Mouse (Mus musculus): ENCODE results near the gene Frg2f1. TPM values are rescaled to one million over a fixed set of nuclear protein-coding genes. Genes with fewer than 3 reads are reported as not detected.
A peak's percentile ranks its signal among the peaks of the same experiment; 100 is the strongest.
"Not testable (repeated sequence)": the region's sequence is repeated elsewhere in the genome, so short reads cannot be mapped to it uniquely, and the experiment has no call there.

Gene Frg2f1
- polyA plus RNA-seq, 1 experiment = 0.25 TPM

DNA sequence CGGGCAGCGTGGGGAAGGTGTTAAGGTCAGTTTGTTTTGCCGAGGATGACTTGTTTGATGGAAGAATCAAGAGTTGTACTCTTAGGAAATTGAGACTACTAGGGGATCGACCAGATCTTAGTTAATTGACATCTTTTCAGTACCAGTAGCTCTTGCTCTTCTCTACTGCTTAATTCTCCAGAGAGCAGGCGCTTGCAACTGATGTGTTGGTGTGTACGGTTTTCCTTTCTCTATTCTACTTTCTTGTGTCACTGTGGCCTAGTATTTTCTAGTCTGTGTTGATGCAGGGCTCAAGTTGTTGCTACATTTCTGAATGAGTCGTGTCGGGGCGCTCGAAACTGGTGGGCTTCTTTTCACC is 1.2 kb upstream of the Frg2f1 start:
- H3K36me3 ChIP-seq (ENCODE audit: control insufficient read depth) = no peaks in the 10 kb centered on the region
- H3K4me1 ChIP-seq (ENCODE audit: control insufficient read depth) = peaks cover 31% of the 10 kb centered on the region
- H3K9me3 ChIP-seq (ENCODE audit: control insufficient read depth, low read length) = no peaks in the 10 kb centered on the region
- no peak for TF ChIP-seq GATA1 (IDR thresholded peaks at IDR 0.05; ENCODE audit: low read length)
- H3K4me3 ChIP-seq (replicated peaks) = peak overlapping the region; percentile 94
- no peaks in the 10 kb centered on the region; the same call in 1 of the 2 replicates for H3K27me3 ChIP-seq (ENCODE audit: control insufficient read depth)

DNA sequence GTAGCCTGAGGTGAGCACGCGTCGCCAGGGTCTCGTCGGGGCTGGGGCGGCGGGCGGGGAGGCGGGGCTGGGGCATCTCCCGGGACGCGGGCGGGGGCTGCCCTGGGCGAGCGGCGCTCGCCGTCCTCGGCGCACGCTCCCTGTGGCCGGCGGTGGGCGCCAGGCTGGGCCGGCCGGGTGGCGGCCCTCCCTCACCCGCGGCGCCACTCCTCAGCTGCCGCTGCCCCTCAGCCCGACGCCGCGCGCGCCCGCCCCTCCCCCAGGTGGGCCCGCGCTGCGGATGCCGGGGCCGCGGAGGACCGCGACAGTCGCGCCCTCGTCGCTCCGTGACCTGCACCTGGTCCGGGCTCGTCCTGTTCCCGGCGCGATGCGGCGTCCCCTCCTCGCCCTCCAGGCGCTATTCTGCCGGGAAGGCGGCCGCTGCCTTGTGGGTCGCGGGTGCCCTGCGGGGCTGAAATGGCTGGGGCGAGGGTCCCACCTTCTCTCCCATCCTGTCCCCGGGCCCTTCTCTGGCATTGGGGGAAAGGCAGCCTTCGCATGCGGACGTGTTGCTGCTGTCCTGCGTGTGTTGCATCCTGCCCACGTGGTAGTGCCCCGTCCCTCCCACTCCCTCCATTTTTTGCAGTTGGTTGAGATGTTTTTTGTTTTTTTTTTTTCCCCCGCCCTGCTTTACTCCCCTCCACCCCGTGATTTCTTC is 655 bp upstream of the Frg2f1 start:
- Histone ChIP-seq H3K4me1 (ENCODE audit: control insufficient read depth) (peaks cover 31% of the 10 kb centered on the region), H3K36me3 (ENCODE audit: control insufficient read depth) (no peaks in the 10 kb centered on the region), H3K9me3 (ENCODE audit: control insufficient read depth, low read length) (no peaks in the 10 kb centered on the region), H3K4me3 (replicated peaks) (peak overlapping the region; percentile 94), H3K27me3 (ENCODE audit: control insufficient read depth) (no peaks in the 10 kb centered on the region; the same call in 1 of the 2 replicates)
- TF ChIP-seq TAL1 (IDR thresholded peaks at IDR 0.05; ENCODE audit: low read length) (no peak), GATA1 (IDR thresholded peaks at IDR 0.05; ENCODE audit: low read length) (no peak)

DNA sequence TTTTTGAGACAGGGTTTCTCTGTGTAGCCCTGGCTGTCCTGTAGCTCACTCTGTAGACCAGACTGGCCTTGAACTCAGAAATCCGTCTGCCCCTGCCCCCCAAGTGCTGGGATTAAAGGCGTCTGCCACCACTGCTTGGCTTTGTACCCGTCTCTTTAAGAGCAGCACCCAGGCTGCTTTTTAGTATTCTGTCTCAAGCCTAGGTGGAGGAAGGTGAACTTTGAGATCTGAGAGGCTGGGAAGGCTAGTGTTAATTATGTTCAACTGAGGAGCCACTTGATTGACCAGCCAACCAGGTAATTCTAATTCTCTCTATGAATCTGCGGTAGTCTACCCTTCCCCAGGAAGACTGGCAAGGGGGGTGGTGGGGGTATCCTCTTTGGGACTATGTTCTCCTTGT is 1.9 kb downstream of the Frg2f1 start:
- H3K36me3 ChIP-seq (ENCODE audit: control insufficient read depth) = no peaks in the 10 kb centered on the region
- H3K4me1 ChIP-seq (ENCODE audit: control insufficient read depth) = peaks cover 31% of the 10 kb centered on the region
- no peaks in the 10 kb centered on the region; the same call in 1 of the 2 replicates for H3K27me3 ChIP-seq (ENCODE audit: control insufficient read depth)
- no peak for TF ChIP-seq GATA1 (IDR thresholded peaks at IDR 0.05; ENCODE audit: low read length)
- no peak overlapping the region for H3K4me3 ChIP-seq (replicated peaks)
- no peaks in the 10 kb centered on the region for H3K9me3 ChIP-seq (ENCODE audit: control insufficient read depth, low read length)

DNA sequence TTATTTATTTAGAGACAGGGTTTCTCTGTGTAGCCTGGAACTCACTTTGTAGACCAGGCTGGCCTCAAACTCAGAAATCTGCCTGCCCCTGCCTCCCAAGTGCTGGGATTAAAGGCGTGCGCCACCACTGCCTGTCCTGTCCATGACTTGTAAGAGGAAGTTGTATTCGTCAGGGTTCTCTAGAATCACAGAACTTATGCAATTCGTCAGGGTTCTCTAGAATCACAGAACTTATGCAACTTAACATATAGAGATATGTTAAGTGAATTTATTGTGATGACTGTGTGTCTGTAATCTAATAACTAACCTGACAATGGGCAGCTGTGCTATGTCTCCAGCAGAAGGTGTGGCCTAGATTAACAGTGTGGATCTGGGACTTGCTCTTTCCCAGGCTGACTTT is 2.7 kb downstream of the Frg2f1 start, which contains the start of gene Foxj3:
Foxj3 (plus strand) TSS at position 390 of the 400 bp plus-strand sequence.
- not testable (repeated sequence) for H3K4me3 ChIP-seq (replicated peaks); H3K27me3 ChIP-seq (ENCODE audit: control insufficient read depth); H3K36me3 ChIP-seq (ENCODE audit: control insufficient read depth); H3K9me3 ChIP-seq (ENCODE audit: control insufficient read depth, low read length)
- H3K4me1 ChIP-seq (ENCODE audit: control insufficient read depth) = peaks cover 27% of the 10 kb centered on the region

DNA sequence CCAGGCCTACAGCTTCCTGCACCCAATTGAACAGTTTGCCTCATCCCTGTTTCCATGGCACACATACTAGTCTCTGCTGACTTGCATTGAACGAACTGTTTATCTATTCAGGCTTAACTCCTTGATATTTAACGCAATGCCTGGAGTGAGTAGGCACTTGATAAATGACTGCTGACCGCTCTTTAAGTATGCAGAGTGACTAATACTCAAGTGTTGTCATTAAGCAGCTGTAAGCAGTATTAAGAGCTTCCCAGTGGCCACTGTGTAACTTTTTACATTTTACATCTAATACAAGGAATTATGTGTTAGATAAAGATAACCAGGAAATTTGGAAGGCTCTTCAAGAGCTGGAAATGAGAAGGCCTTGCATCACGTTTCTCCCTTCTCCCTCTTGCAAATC is 4.2 kb downstream of the Frg2f1 start:
- TF ChIP-seq GATA1 (IDR thresholded peaks at IDR 0.05; ENCODE audit: low read length) (no peak), TAL1 (IDR thresholded peaks at IDR 0.05; ENCODE audit: low read length) (no peak)
- no peaks in the 10 kb centered on the region; the same call in 1 of the 2 replicates for H3K27me3 ChIP-seq (ENCODE audit: control insufficient read depth)
- no peak overlapping the region for H3K4me3 ChIP-seq (replicated peaks)
- H3K4me1 ChIP-seq (ENCODE audit: control insufficient read depth) = peaks cover 12% of the 10 kb centered on the region
- H3K36me3 ChIP-seq (ENCODE audit: control insufficient read depth) = no peaks in the 10 kb centered on the region
- H3K9me3 ChIP-seq (ENCODE audit: control insufficient read depth, low read length) = no peaks in the 10 kb centered on the region

DNA sequence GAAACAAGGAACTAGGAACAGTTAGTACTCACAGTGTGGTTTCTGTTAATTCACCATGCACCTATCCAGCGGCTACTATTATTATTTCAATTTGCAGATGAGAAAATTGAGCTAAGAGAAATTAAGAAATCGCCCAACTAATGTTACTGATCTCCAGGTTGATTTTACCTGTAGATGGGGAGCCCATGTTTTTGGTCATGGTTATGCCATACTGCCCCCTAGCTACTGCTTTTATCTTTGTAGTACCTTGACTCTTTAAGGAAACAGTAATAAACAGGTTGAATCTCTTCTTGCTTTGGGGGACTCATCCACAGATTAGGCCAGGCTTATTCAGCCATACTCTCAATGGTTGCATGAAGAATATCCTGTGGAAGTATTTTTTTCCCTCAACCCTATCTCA is 7.5 kb downstream of the Frg2f1 start:
- Histone ChIP-seq H3K9me3 (ENCODE audit: control insufficient read depth, low read length) (no peaks in the 10 kb centered on the region), H3K36me3 (ENCODE audit: control insufficient read depth) (no peaks in the 10 kb centered on the region), H3K27me3 (ENCODE audit: control insufficient read depth) (no peaks in the 10 kb centered on the region; the same call in 1 of the 2 replicates), H3K4me3 (replicated peaks) (no peak overlapping the region), H3K4me1 (ENCODE audit: control insufficient read depth) (no peaks in the 10 kb centered on the region)
- no peak for TF ChIP-seq GATA1 (IDR thresholded peaks at IDR 0.05; ENCODE audit: low read length)
- no peak for TF ChIP-seq TAL1 (IDR thresholded peaks at IDR 0.05; ENCODE audit: low read length)

DNA sequence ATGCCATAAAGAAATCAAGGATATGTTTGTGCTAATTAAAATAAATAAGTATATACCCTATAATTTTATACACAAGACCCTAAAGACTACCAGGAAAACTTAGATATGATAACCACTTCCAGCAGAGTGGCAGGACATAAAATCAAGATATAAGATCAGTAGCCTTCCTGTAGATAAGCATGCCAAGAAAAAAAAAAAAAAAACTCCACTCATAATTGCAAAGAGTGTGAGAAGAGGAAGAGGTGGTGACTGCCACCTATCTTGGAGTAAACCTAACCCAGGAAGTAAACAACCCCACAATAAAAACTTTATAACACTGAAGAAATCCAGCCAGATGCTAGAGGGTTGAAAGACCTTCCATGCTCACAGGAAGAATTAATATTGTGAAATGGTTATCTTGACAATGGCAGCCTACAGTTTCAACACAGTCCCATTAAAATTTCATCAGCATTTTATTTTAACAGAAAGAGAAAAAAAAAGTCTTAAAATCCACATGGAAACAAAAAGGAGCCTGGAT is 12.9 kb downstream of the Frg2f1 start:
- Histone ChIP-seq H3K36me3 (ENCODE audit: control insufficient read depth) (no peaks in the 10 kb centered on the region), H3K27me3 (ENCODE audit: control insufficient read depth) (no peaks in the 10 kb centered on the region), H3K4me1 (ENCODE audit: control insufficient read depth) (no peaks in the 10 kb centered on the region), H3K4me3 (replicated peaks) (no peak overlapping the region), H3K9me3 (ENCODE audit: control insufficient read depth, low read length) (no peaks in the 10 kb centered on the region)
- TF ChIP-seq TAL1 (IDR thresholded peaks at IDR 0.05; ENCODE audit: low read length) (no peak), GATA1 (IDR thresholded peaks at IDR 0.05; ENCODE audit: low read length) (no peak)

DNA sequence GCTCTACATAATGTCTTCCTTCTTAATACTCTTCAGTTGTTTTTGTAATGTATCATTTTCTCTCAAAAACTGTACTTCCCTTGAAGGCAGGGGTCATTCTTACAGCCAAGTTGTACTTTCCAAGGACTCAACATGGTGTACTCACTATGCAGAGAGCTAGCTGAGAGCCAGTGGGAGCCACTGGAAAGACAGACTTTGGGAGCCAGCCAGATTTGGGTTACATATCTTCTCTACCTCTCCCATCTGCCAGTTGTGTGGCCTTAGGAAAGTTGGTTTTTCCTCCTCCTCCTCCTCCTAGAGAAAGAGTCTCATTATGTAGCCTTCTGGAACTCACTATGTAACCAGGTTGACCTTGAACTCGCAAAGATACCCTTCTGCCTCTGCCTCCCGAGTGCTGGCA is 14.9 kb downstream of the Frg2f1 start:
- TF ChIP-seq TAL1 (IDR thresholded peaks at IDR 0.05; ENCODE audit: low read length) = no peak
- no peak for TF ChIP-seq GATA1 (IDR thresholded peaks at IDR 0.05; ENCODE audit: low read length)

DNA sequence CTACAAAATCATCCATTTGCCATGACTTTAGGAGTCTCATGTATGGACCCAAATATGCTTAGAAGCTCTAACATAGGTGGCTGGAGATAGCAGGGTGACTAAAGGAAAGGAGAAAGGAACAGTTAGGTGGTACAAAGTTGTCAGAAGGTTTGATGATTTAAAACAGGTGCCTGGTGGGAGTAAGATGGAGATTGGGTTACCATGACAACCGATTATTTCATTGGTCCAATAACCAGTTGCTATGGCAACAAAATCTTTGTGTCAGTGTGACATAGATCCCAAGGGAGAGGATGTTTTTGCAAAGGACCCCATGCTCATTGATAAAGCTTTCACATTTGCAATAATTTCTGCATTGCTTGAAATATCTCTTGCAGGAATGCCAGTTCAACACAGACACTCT is 15.3 kb downstream of the Frg2f1 start:
- no peak for TF ChIP-seq TAL1 (IDR thresholded peaks at IDR 0.05; ENCODE audit: low read length)
- TF ChIP-seq GATA1 (IDR thresholded peaks at IDR 0.05; ENCODE audit: low read length) = no peak
- Histone ChIP-seq H3K9me3 (ENCODE audit: control insufficient read depth, low read length) (no peaks in the 10 kb centered on the region), H3K27me3 (ENCODE audit: control insufficient read depth) (no peaks in the 10 kb centered on the region), H3K4me3 (replicated peaks) (no peak overlapping the region), H3K4me1 (ENCODE audit: control insufficient read depth) (no peaks in the 10 kb centered on the region), H3K36me3 (ENCODE audit: control insufficient read depth) (no peaks in the 10 kb centered on the region)

More for the DNA sequence above, 14.9 kb downstream of the Frg2f1 start:
- H3K4me3 ChIP-seq (replicated peaks) = no peak overlapping the region
- no peaks in the 10 kb centered on the region for H3K36me3 ChIP-seq (ENCODE audit: control insufficient read depth)
- no peaks in the 10 kb centered on the region for H3K27me3 ChIP-seq (ENCODE audit: control insufficient read depth)
- no peaks in the 10 kb centered on the region for H3K9me3 ChIP-seq (ENCODE audit: control insufficient read depth, low read length)
- H3K4me1 ChIP-seq (ENCODE audit: control insufficient read depth) = no peaks in the 10 kb centered on the region

DNA sequence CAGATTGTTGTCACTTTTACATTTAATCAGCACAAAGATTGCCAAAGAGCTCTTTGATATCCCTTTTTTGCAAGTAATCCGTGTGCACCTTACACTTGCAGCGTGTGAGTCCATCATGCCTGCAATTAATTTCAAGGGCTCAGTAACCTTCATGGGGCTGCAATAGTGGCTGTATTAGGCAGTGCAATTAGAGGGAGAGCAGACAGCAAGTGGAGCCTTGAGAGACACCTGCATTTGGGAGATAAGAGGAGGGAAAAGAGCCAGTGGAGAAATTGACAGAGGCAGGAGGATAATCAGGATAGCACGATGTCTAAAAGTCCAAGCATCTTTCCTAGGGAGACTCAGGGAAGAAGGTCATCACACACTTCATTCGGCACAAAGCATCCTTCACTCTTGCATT is 15.8 kb downstream of the Frg2f1 start:
- TF ChIP-seq GATA1 (IDR thresholded peaks at IDR 0.05; ENCODE audit: low read length) = no peak
- TF ChIP-seq TAL1 (IDR thresholded peaks at IDR 0.05; ENCODE audit: low read length) = no peak
- Histone ChIP-seq H3K36me3 (ENCODE audit: control insufficient read depth) (no peaks in the 10 kb centered on the region), H3K27me3 (ENCODE audit: control insufficient read depth) (no peaks in the 10 kb centered on the region), H3K4me3 (replicated peaks) (no peak overlapping the region), H3K4me1 (ENCODE audit: control insufficient read depth) (no peaks in the 10 kb centered on the region), H3K9me3 (ENCODE audit: control insufficient read depth, low read length) (no peaks in the 10 kb centered on the region)
